Mouse (Mus musculus) mature B cell (primary cell): ENCODE results near the gene Dpp8.
"Not testable (repeated sequence)": the region's sequence is repeated elsewhere in the genome, so short reads cannot be mapped to it uniquely, and the experiment has no call there.

Source experiments
- in situ Hi-C: fragments of 300-500 bp; cut with MboI; formaldehyde crosslinking; loops from 2 replicates; pipeline ENCODE4 v1.14.3; 2019

The Dpp8 gene

DNA sequence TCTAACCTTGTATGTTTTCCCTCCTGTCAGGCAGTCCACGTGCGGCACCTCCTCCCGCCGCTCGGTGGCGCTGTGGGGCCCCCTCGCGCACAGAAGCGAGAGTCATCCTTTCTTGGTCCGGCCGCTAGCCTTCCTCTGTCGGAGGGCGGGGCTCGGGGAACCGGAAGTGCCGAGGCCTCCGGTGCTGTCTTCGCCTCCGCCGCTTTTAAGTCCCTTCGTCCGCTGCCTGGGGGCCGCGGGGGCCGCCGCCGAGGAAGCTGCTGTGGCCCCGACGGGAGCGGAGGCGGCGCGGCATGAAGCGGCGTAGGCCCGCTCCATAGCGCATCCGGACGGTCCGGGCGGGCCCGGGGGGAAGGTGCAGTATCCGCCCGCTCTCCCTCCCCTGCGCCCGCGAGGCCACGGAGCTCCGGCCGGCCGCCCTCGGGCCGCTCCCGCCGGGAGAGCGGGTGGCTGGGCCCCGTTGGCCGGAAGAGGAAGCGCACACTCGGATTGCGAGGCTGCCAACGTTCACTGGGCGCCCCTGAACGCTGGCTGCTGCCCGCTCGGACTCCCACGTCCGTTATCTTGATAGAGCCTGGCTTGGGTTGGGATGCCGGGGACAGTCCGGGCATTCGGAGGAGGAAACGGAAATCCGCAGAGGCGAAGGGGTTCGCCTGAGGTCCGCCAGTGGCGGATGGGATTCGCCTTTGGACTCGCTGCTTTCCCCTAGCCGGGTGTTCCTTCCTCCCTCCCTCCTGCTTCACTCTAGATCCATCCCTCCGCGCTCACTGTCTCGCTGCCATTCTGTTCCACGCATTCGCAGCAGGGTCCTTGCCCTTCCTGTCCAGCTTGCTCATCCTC, at the start of gene Dpp8:
Gene Dpp8 (plus strand): TSS at position 146 of the 840 bp plus-strand sequence.
- in situ Hi-C loops: no loop called here

DNA sequence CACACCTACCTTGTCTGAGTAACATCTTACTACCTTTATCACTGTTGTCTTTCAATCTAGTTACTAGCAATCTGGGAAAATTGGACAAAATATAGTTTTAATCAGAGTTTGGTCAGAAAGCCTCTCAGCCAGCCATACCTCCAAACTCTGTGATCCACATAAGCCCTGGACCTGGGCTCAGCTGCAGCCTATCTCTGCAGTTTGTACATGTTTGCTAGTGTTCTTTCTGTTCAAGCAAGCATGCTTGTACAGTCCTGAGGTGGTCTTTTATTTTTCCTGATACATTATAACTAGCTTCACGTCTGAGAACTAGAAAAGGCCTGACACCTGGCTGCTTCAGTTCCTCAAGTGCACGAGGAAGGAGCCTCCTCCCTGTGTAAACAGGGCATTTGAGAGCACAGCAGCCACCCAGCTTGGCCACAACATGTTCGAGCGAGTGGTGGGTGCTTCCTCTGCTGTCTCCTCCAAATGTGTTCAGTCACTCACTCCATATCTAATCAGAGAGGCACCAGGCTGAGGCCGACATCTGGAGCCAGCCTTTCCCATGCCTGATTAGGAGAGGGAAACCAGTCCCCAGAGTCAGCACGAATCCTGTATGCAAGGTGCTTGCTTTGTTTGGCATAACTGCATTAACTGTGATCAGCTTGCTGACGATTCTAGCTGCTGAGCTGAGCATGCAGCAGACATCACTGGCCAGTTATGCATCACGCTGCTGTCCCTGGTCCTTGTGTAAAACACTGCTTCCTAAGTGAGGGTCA, 47.0 kb upstream of the Dpp8 start:
- in situ Hi-C loops: no loop called here

DNA sequence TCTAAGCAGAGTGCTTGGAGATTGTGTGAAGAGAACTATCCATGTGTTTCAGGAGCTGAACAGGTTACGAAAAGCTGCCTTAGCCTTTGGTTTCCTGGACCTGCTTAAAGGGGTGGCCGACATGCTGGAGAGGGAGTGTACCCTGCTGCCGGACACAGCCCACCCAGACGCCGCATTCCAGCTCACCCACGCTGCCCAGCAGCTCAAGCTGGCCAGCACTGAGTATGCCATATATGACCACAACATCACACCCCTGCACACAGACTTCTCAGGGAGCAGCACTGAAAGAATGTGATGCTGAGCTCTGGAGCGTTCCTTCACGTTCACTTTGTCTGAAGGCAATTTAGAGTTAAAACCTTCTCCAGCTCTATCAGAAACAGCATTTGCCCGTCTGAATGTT, 46.4 kb upstream of the Dpp8 start:
- in situ Hi-C loops: no loop called here

DNA sequence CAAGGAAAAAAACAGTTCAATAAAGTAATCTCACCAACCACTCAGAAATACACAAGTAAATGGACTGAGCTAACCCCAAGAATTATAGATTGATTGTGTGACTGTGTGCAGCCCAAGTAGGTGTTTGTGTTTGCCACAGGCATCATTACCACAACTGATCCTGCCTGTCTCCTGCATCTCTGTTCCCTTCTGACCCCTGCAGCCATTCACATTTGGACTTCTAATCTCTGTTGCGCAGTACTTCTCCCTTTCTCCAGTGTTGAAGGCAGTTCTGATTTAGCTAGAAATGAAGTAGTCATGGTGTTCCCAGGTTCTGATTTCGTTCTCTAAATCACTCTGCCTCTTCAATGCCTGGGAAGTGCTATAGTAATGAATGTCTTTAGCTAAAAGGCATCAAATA, 44.6 kb upstream of the Dpp8 start:
- in situ Hi-C loops: no loop called here

DNA sequence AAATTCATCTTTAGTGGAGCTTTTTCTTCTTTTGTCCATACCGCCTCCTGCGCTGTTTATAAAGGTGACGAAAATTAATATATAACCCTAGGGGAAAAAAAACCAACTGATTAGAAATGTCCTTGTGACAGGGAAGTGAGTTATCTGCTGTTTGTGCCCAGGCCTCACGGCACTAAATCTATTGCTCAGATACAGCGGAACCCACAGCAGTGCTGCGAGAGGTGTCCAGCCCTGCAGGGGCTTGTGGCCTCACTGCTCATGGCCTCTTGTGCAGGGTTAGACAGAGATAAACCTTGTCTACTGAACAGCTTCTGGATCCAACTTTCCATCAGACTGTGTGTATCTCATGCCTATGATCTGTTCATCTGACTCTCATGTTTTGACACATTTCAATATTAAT, 43.8 kb upstream of the Dpp8 start:
- in situ Hi-C loops: no loop called here

DNA sequence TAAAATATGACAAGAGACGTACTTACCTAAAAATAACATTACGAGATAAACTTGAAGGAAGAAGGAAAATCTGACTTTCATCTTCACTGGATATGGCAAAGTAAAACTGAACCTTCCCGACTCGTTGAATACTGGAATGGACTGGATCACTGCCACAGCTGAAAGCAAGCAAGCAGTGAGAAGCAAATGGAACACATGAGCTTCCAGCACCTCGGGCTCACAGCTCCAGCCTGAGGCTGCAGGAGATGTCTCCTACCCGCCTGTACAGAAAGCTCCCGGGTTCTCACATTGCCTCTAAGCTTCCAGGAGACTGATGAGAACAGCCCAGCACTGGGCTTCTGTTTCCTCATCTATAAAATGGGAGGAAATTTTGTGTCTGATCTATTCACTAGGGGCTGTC, 41.9 kb upstream of the Dpp8 start:
- in situ Hi-C loops: no loop called here

DNA sequence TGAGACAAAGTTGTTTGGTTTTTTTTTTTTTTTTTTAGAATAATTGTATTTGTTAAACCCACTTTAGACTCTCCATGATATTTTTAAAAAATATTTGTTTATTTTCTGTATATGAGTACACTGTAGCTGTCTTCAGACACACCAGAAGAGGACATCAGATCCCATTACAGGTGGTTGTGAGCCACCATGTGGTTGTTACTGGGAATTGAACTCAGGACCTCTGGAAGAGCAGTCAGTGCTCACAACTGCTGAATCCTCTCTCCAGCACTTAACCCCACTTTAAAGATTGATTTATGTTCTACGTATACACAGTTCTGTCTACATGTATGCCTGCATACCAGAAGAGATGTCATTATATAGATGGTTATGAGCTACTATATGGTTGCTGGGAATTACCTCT, 36.8 kb upstream of the Dpp8 start:
- in situ Hi-C loops: not testable (repeated sequence)

DNA sequence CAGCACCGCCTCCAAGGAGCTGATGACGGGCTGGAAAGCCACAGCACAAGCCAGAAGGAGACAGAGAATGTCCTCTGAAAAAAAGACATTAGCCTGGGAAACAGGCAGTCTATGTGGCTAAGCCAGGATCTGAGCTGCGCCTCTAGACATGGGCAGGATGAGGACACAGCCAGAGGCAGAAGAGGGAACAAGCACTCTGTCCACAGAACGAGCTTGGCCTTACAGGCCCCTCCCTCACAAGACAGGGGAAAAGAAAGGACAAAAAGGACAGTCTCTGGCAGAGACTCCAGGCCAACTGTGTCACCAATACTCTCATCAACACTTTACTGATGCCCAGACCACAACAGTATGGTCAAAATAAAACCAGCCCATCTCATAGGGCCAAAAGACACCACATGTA, 30.7 kb upstream of the Dpp8 start:
- in situ Hi-C loops: no loop called here

DNA sequence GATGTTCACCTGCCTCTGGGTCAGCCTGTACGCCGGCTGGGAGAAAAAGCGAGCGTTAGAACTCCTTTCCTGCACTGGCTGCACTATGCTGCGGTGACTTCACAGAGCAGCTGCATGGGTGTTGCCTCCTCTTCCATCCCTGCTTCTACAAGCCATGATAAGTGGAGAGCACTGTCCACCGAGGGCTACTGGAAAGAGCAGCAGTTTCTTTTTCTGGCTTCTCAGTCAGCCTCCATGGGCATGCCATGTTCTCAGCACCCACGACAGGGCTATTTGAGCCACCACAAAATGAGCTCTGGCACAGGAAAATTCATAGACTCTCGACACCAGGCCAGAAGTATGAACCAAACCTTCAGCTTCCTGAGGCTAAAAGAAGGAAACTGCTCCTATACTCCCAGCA, 26.5 kb upstream of the Dpp8 start:
- in situ Hi-C loops: no loop called here

DNA sequence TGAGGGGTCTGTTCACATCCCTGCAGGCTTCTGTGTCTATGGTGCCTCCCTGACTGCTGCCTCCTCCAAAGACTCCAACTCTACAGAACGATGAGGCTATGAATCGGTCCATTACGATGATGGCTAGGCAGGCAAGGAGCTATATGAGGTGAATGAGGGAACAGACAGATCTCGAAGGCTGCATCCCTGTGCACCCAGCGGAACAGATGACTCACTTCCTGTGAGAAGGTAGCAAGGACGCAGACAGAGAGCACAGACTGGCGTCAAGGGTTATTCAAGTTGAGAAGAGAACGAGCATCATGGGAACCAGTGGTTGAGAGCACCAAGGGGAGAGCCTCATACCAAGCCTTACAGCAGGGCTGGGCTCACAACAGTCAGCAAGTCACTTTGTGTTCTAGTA, 21.6 kb upstream of the Dpp8 start:
- in situ Hi-C loops: no loop called here

DNA sequence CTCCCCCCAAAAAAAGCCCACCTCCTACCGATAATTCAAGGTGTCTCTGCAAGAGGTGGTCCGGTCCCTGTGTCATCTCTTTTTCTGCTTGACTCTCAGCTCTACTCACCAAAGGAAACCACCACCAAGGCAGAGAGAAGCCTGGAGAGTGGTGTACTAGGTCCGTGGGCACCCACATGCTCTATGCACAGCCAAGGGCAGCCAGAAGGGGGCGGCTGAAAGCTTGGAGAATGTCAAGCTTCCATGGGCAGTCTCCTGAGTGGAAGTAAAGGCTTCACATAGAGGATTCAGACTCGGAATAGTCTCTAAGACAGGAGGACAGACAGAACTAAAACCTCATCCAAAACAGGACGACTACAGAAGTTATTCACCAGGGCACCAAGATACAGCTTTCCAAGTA, 20.9 kb upstream of the Dpp8 start:
- in situ Hi-C loops: no loop called here

DNA sequence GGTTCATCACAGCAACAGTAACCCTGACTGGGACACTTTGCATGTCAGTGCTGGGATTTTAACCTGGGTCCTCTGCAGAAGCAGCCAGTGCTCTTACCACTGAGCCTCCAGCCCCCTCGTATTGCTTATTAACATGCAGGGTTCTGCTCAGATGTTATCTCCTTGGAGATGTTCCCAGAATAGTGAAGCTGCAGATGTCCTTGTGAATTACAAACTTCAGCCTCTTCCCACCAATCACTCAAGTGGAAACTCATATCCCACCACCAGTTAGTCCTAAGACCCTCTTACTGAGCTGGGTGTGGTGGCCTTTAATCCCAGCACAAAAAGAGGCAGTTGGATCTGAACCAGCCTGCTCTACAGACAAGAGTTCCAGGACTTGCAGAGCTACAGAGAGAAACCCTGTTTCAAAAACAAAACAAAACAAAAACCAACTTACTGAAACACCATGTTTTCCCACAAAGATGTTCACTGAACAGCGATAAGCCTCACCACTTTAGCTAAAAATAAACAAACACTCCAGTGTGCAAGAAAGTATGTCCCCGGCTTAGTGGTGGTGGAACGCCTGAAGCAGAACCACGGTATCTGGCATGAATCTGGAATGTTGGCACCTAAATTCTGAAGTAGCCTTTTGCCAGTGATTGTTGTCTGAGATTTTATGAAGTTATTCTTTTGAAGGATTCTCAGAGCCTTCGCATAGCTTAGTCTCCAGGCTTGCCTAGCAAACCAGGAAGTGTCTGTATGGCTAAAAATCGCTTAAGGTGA, 16.6 kb upstream of the Dpp8 start:
- in situ Hi-C loops: no loop called here

DNA sequence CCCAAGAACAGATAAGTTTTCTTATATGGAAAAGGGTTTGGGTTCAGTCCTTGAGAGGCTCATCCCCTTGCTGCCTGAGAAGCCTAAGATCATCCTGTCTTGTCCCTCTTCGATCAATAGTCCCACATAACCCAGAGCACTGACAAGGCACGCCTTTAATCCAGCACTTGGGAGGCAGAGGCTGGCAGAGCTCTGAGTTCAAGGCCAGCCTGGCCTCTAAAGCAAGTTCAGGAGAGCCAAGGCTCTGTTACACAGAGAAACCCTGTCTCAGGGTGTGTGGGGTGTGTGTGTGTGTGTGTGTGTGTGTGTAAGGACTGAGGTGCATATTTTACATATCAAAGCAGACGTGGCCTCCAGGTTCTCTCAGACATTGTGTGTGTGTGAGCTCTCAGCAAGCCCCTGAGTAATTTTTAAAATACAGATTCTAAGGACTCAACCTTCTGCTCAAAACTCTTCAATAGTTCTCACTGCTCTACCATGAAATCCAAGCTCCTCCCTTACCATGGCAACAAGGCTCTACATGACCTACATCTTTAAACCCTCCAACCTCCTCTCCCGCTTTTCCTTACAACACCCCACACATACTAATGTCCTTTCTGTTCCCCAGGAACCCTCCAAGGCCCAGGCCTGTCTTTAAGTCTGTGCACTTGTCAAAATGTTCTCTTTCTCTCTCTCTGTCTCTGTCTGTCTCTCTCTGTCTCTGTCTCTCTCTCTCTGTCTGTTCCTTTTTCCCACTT, 15.8 kb upstream of the Dpp8 start:
- in situ Hi-C loops: no loop called here

DNA sequence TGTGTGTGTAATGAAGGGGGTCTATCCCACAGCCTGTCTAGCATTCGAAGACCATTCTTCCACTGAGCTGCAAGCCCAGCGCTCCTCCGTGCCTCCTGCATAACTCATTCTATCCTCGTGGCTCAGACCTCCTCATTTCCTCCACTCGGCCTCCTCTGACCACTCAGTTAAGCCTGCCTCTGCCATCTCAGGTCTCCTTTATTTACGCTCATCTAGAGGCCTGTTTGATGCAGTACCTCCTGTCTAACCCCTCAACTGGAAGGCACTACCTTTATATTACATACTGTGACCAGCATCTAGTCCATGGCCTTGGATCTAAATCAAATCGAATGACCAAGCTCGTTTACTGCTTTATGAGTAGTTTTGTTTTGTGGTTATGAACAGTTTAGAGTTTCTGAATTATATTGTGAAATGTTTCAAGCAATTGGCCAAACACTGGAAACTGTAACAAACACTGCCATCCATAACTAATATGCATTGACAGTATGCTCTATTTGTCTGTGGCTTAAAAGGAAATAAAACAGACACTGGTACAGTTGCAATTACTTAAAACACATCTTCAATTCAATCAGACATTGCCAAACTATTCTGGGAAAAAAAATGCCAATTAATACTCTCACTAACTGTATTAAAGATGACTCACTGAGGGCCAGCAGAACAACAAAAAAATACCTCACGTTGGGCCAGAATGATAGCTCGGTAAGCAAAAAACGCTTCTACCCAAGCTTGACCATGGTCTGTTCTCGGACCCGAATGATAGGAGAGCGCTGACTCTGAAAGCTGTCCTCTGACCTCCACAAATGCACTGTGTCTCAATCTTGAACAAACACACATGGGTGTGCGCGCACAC, 15.0 kb upstream of the Dpp8 start:
- in situ Hi-C loops: no loop called here

DNA sequence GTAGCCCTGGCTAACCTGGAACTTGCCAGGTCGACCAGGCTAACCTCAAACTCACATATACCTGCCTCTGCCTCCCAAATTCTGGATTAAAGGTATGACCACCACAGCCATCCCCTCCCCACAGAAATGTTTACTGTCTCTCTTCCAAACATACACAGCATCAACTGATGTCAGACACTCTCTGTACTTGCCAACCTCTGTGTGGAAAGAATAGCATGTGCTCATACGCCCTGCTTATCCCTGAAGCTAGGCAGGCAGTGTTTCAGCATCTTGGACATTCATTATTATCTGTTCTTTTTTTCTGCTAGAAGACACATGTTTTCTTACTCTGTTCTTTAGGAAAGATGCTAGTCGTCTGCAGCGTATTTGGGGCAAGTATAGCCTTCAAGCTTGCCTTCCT, 14.3 kb upstream of the Dpp8 start:
- in situ Hi-C loops: no loop called here

DNA sequence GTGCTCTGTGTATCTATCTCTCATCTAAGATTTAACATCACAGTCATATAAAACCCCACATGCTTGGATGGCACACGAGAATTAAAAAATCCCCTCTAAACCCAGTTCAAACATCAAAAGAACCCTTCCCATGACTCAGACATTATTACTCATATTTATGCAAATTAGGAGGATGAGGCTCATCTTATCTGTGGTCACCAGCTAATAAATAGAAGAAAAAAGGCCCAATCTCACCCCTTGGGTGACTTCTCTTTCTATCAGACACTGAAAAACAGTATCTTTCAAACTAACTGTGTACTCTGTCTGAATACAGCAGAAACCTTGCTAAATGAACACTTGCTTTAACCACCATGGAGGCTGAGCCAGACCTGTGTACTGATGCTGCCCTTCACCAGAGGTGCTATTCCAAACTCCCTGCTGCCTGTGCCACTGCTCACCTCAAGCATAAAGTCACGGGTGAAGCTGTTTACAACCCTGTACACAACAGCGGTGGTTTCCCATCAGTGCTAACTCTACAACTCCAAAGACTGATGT, 13.6 kb upstream of the Dpp8 start:
- in situ Hi-C loops: no loop called here

DNA sequence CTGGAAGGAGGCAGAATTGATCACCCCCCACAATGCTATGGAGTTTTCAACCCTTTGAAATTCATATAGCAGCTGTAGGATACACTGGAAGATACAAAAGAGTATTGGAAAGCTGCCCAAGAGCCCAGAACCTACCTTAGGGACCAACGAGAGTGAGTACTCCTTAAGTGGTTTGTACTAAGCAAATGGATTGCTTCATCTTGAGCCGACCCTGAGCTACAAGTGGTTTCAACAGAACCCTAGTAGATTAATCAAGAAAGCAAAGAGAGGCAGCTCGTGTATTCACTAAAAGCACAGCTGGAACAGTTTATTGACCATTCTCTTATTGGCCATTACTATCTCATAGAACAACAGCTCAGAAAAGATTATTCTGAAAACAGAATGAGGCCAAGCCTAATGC, 13.1 kb upstream of the Dpp8 start:
- in situ Hi-C loops: no loop called here

DNA sequence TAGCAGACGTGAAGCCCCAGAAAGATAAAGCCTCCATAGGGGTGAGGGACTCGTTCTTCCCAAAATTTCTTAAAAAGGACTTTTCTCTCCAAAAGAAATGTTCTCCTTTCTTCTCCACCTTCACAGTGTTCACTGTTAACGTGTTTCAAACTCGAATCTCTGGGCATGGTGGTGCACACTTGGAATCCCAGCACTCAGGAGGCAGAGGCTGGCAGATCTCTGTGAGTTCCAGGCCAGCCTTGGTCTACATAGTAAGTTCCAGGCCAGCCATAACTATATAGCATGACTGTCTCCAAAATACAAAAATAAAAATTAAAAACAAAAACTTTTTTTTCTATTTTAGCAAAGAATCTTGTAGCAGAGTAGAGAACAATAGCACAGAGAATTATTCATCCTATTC, 12.1 kb upstream of the Dpp8 start:
- in situ Hi-C loops: no loop called here

DNA sequence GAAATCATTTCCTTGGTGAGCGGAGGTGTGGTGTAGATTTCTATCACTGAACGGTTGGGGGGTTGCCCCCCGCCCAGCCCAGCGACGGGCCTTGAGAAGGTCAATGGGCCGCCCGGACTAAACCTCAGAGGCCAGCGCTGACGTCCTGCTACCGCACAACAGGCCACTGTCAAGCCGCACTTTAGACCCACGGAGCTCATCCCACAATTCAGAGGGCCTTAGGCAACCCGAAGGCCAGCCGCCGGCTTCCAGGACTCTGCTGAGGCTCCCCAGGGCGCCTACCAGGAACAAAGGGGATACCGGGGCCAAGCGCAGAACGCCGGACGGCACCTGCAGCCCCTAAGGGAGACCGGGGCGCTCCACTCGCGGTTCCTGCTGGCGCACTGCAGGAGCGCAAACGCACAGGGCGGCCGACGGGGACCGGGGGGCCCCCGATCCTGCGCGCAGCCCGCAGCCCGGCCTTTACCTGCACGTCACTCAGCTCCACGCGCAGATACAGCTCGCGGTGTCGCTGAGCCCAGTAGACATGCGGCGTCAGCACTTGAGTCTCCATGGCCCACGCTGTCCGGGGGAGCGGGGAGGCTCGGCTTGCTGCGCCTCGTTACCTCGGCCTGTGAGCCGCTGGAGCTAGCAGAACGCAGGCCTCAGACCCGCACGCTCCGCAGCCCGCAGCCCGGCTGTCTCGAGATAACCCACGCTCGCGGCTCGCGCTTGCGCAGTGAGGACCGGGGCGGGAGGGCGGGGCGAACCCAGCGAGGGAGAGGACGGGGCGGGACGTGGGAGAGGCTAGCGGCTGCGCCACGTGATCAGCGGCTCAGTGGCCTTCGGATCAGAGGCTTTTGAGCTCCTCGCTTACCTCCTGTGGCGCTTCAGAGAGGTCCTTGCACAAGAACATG, 11.0 kb upstream of the Dpp8 start, which contains the start of gene Hacd3:
Gene Hacd3 (minus strand): TSS at position 703 of the 896 bp plus-strand sequence.
- in situ Hi-C loops: no loop called here
